Mouse (Mus musculus) regulatory T cell (primary cell): ENCODE measurements around the gene Etv6.

Experiments
- in situ Hi-C: fragments of 300-600 bp; cut with MboI, MseI; formaldehyde crosslinking; loops from one replicate; pipeline ENCODE4 v1.15.1; 2025; ENCODE audit warnings: high pct_unique_total_duplicates

Etv6 gene

DNA sequence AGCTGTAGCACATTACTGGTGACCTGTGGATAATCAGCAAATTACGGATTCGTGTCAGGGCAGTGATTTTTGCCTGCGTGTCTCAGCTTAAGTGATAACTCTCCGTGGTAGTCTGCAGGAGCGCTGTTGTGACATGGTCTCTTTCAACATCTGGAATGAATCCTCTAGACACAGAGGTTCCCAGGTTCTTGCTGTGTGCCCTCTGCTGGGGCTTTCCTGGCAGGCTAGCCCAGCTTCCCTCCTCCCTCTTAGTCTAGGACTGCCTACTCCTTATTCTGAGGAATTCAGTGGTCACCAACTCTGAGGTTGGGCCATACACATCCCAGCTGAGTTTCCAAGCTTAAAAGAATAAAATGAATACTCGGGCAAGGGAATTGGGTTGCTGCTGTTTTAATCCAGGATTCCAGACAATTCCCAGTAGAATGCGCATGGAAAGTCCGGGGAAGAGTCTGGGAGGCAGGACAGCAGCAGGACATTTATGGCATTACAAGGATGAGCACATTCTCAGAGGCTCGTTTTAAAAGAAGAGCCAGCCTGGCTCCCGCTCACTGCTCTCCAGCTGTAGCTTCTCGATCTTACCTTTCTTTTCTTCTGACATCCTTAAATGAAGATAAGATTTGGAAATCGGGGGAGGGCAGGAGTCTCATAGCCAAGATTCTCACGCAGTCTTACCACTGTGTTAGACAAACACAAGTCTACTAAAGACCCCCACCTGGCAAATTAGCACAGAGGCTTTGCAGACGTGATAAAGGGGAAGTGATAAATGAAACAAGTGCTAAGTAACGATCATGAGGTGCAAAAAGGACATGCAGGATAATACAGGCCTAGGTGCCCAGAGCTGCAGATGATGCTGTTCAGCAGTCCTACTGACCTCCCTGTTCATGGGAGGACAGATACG lies 105.5 kb downstream of the Etv6 start:
- in situ Hi-C loops: no loop called here

DNA sequence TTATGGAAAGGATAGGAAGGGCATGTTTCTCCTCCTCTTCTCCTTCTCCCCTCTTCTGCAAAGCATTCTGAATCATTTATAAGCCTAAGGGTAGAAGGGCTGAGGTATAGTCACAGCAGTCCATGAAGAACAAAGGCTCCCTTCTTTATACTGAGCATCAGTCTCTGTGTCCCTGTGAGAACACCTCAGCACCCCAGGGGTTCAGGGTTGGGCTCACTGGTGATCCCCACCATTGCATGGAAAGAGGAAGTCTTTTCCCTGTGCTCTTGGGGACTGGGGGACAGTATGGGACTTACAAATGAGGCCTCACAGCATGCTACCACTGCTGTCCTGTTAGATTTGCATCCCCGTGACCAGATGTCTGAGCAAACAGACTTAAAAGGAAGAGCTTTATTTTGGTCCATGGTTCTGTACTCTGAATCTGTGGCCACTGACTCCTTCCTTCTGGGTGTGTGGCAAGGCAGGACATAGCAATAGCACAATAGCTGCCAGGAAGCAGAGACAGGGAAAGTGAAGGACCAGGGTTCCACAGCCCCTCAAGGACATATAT lies 106.2 kb downstream of the Etv6 start:
- in situ Hi-C loops: no loop called here

- in situ Hi-C loops: no loop called here
These were observed 107.2 kb downstream of the Etv6 start for GRCm38 (mm10) chr6:134142700-134143099.

GRCm38 (mm10) chr6:134143649-134144097 lies 108.2 kb downstream of the Etv6 start:
- in situ Hi-C loops: no loop called here

DNA sequence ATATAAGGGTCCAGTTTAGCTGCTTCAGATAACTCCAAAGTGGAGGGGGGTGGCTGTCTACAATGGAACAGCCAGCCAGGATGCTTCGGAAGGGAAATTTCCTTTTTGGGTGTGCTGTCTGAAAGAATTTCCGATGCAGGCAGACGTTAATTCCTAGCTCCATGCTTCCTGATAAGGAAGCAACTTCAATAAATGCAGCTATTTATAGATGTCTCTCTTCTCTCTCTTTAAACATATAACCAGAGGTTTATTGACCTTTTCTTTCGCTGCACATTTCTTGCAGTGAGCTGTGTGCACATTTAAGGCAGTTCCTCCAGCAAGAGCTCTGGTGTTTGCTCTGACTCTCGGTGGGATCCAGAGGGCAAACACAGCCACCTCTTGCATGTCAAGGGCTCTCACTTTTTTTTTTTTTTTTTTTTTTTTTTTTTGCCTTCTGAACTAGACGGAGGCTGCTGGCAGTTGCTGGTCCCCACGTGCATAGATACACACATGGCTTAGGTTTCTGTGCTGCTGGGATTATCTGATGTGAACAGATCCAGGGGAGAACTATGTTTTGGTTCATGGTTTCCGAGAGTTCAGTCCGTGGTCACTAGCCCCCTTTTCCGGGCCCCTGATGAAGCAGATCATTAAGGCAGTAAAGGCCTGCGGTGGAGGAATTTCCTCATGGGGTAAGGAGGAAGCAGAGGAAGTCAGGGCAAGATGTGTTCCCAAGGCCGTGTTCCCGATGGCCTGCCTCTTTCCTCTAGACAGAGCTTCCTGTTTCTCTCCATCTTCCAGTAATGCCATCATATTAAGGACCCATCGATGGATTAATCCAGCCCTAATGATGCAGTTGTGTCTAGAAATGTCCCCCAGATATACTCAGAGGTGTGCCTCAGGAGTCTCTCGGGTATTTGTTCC lies 109.0 kb downstream of the Etv6 start:
- in situ Hi-C loops: no loop called here

DNA sequence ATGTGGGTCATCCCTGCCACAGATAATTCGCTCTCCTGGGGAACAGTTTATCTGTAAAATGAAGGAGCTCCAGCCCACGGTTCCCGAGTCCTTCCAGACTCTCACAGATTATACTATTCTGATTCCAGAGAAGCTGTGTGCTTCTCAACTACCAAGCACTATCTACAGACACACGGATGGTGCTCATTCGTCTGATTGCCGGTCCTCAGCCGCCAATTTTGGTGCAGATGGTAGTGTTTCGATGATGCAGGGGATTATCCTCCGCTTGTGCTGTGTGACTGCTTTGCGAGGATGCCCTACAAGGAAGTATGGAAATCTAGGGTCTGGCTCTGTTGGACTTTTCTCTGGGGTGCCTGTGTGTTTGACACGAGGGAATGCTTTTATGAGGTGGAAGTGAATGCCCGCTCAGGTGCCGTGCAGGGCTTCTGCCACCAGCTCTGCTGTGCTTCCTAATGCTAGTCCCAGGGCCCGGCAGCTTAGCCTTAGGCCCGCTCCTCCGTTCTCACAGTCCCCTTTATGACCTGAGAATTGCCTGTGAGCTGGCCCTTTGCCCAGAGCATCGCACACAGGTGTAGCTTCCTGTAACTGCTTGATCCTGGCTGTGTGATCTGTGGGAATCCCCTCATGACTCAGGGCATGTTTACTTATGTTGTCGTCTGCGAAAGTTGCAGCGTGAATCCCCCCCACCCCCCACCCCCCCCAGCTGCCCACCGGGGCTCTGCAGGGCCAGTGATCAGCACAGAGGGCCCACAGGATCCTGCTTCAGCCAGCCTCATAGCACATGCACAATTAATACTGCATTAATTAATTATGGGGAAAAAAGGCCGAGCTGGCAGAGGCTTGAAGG lies 112.3 kb downstream of the Etv6 start:
- in situ Hi-C loops: no loop called here

- in situ Hi-C loops: no loop called here
These were observed 113.0 kb downstream of the Etv6 start for GRCm38 (mm10) chr6:134148443-134148942.

DNA sequence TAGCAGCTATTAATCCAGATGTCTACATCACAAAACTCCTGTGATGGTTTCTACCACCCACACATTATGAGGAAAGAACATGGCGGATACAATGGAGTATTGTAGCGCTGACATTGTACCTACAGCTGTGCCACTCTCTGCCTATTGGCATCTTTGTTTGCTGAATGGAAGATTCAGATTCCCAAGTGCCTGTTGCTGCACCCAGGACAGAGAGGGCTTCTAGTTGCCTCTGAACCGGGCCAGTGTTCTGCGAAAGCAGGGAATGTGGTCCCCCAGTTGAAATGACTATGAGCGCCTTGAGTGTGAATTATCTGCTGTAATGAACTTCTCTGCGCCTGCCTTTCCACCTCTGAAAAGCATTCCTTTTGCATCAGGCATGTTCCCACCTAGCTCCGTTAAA lies 114.1 kb downstream of the Etv6 start:
- in situ Hi-C loops: no loop called here

DNA sequence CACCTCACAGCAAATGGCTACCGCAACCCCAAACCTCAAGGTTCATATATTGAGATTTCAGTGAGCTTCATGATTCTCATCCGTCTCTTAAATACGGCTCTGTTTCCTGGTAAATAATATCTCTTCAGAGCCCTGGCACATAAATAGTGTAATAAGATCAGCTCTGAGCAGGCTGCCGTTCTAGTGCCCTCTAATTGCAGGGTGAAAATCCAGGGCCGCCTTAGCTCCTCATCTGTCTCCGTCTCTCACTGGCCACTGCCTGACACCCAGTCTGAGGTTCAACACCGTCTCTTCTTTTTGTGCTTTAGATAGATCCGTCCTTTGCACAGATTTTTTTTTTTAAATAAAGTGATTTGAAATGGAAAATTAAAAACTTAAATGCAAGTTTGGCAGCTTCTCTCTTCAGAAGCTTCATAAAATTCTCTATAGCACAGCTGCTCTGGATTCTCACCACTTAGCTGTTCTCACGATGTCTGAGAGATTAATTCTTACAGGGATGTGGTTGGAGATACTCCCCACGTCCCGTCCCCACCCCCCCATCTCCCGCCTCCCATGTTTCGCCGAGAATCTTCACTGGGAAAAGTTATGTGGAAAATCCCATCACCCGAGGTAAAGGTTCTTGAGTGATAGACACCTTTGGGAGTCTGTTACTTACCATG lies 115.7 kb downstream of the Etv6 start:
- in situ Hi-C loops: no loop called here

GRCm38 (mm10) chr6:134151853-134152505 lies 116.5 kb downstream of the Etv6 start:
- in situ Hi-C loops: no loop called here

DNA sequence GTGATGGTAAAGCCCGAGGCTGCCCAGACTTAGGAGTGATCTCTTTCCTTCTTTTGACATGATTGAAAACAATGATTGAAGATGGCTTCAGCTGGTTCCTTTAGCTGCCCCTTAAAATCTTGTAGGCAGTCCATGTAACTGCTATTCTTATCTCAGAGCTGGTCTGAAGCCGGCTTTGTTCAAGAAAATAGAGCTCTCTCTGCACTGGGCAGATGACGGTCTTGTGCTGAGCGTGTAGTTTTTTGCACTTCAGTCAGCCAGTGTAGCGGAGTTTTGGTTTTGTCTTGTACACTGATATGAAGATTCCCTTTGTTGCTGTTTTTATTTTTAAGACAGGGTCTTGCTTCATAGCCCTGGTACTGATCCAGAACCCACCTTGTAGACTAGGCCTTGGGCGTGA lies 117.0 kb downstream of the Etv6 start:
- in situ Hi-C loops: no loop called here

DNA sequence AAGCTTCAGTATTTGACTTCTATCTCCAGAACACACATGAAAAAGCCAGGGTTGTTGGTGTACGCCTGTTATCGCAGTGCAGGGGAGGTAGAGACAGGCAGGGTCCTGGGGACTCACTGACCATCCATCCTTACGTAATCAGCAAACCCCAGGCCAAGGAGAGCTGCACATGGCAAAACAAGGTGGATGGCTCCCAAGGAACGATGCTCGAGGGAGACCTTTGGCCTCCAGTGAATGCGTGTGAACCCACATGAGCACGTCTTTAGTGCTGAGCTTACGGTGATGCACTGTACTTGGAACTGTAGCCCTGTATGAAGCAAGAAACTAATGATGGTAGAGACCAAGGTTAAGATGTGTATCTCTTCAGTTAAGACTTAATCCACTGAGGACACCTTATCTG lies 119.2 kb downstream of the Etv6 start:
- in situ Hi-C loops: no loop called here

GRCm38 (mm10) chr6:134155900-134156623 lies 120.6 kb downstream of the Etv6 start:
- in situ Hi-C loops: no loop called here

GRCm38 (mm10) chr6:134157533-134158115 lies 122.1 kb downstream of the Etv6 start:
- in situ Hi-C loops: no loop called here

- in situ Hi-C loops: no loop called here
These were observed 122.7 kb downstream of the Etv6 start for GRCm38 (mm10) chr6:134158201-134158600.

GRCm38 (mm10) chr6:134159672-134160071 lies 124.2 kb downstream of the Etv6 start:
- in situ Hi-C loops: no loop called here

GRCm38 (mm10) chr6:134161040-134161439 lies 125.5 kb downstream of the Etv6 start:
- in situ Hi-C loops: no loop called here

- in situ Hi-C loops: no loop called here
These were observed 127.8 kb downstream of the Etv6 start for GRCm38 (mm10) chr6:134163346-134163745.

DNA sequence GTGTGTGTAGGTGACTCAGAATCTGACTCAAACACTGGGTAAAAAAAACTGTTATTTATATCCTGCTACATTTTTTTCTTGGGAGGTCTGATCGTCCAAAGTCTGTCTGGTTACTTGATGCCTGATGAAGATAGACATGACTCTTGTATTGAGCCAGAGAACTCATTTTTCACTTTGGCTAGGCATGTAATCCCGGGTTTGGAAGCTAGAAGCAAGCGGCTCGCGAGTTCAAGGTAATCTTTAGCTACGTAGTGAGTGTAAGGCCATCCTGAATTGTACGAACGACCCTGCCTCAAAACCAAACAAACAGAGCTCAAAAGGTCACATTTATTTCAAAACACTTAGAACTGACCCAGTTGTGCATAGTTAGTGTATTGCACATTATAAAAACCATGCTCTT lies 128.9 kb downstream of the Etv6 start:
- in situ Hi-C loops: no loop called here
